Mouse (Mus musculus) A20 (cell line): ENCODE data around the gene Ttc28.

ENCODE experiments used
- DNase-seq: peaks from one replicate; pipeline ENCODE4 v3.0.0-alpha.2; 2011; ENCODE audit warnings: low read depth, low spot score

Gene Ttc28

GRCm38 (mm10) chr5:111097233-111098160, 217.9 kb downstream of the Ttc28 start:
- DNase-seq: no peak

DNA sequence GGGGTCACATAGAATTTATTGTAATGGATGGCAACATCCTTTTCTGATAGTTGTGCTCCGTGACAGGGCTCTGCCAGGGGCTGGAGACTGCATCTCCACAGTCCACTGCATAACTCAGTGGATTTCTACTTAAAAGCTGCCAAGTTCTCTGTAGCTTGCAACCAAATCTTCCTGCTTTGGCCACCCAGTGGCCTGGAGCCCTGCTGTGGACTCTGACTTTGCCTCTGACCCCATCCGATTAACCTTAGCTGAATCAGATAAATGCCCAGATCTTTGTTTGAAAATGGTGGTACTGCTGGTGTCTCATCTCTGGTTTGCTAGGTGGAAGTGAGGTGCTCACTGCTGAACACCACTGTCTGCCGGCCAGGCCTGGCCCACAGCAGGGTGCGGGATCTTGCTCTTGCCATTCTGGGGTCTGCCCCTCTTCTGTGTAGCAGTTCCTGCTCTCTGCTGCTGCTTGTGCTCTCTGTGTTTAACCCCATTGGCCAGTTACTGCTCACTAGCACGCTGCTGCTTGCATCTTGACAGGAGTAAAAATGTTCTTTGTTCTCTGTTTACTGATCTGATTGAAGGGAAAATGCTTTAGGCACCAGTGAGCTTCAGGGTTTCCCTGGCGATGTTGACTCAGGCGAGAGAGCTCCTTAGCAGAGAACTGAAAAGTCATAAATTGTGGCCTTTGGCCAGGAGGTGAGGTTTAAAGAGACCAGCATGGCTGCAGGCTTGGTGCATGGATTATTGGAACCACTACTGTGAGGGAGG, 219.1 kb downstream of the Ttc28 start:
- DNase-seq: no peak

DNA sequence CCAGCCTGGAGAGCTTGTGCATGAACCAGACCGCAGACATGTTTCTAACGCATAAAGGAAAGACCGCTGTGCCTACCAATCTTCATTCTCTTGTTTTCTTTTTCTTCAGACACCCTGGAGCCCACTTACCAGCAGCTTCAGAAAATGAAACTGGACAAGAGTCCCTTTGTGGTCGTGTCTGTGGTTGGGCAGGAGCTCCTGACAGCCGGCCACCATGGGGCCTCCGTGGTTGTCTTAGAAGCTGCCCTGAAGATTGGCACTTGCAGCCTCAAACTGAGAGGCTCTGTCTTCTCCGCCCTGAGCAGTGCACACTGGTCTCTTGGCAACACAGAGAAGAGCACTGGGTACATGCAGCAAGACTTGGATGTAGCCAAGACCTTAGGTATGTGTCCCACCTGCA, 221.0 kb downstream of the Ttc28 start:
- no peak for DNase-seq

DNA sequence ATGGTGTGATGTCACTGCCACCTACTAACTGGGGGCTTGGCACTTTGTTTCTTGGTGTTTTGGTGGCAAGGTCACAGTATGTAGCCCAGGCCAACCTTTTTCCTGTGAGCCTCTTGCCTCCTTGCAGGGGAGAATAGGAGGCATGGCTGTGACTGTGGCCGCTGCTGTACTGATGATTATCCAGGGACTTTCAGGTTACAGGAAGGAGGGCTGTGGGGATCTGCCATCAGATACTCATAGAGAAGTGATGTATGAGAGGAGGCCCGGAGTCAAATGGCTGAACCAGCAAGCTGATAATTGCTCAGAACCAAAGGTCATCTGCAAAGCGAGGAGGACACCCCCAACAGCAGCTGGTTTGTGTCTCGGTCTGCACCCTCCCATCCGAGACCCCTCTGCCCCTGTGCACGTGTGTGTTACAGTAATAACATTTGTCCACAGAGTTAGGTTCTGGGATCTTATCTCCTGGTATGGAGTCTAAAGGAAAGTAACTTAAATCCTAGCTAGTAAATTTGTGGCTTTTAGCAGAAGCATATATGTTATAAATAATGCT, 221.9 kb downstream of the Ttc28 start:
- no peak for DNase-seq

- DNase-seq: no peak
These were observed 225.2 kb downstream of the Ttc28 start for GRCm38 (mm10) chr5:111104801-111105200.

DNA sequence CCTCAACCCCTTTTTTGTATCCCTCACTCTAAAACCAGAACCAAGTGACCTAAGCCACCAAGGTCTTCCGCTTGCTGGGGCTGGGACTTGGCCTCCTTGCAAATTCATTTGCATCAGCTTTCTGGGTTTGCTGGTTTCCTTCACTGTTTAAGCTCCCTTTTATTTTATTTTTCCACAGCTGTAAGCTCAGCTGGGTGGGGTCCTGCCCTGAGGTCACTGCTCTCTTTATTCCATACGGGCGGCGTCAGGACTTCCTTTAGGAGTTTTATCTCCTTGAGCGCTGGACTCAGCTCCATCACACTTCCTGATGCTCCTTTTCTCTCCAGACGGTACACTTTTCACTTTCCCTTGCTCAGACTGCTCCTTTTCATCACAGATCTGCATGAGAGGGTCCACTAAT, 231.8 kb downstream of the Ttc28 start:
- no peak for DNase-seq

DNA sequence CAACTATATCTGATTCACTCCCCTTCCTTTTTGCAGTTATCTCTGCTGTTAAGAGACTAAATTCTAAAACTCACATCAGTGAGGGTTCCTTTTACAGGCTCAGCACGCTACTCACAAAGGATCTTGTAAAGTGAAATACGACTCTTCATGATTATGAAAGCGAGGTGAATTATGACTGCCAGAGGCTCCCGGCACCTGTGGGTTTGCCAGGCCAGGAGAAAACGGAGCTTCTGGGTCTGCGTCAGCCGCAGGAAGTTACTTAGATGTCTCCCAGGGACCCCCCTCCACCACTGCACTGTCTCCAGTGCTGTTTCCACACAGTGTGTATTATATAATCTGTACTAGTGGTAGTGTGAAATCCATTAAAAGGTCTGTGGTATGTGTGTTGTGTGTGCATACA, 233.6 kb downstream of the Ttc28 start:
- no peak for DNase-seq

DNA sequence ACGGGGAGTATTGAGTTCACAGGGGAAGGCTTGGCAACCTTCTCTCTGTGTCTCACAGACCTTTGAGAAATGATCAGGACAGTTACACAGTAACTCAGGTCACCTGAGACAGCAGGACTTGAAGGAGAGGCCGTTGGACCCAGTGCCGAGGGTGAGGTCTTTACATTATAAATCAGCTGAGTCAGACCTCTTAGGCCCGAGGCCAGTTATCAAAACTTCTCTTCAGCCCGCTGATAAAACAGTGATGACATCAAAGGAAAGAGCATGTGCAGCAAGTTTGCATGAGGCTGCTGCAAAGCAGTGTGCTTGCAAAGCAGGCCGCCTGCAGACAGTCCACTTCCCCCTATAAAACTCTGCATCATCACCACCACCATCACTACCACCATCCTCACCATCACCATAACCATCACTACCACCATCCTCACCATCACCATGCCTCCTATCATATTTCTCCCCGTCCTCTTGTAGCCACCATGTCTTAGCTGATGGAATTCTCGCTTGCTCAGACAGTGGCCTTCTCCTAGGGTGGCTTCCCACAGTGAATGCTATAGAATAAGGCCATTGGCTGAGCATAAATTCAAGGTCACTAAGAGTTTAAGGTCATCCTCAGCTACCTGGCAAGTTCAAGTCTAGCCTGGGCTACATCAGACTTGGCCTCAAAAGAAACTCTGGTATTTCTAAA, 234.2 kb downstream of the Ttc28 start:
- no peak for DNase-seq

GRCm38 (mm10) chr5:111114597-111114996, 235.0 kb downstream of the Ttc28 start:
- DNase-seq: no peak

DNA sequence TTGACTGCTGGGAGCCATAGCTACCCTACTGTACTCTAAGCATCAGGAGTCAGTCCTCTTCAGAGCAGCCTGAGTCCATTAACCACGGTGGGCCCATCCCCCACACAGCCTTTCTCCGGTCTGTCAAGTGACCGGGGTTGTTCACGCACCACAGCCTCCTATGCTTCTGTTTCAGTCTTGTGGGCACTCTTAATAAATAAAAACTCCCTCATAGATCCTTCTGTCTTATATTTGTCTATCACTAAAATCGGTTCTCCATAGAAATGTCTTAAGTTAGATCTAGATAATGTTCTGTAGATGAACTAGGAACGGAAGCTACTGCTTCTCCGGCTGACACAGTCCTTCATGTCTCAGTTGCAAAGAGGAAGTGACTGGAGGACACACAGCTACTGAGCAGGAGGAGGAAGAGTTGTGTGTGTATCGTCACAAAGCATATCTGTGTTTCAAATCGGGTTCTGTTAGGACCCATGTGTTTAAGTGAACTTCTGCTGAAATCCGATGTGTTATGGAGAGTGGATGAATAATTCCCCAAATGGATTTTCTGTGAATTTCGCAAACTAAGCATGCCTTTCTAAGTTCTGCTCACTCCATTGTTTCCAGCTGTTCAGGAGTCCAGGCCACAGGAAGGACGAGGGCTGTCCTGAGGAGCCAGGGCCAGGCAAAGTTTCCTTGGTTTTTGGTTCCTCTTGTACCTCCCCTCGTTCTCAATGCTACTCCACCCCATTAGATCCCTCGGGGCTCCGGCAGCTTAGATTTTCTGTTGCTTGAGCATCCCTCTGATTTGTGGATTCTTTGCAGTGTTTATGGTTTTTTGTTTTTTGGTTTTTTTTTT, 236.1 kb downstream of the Ttc28 start:
- peak; percentile 70 for DNase-seq

DNA sequence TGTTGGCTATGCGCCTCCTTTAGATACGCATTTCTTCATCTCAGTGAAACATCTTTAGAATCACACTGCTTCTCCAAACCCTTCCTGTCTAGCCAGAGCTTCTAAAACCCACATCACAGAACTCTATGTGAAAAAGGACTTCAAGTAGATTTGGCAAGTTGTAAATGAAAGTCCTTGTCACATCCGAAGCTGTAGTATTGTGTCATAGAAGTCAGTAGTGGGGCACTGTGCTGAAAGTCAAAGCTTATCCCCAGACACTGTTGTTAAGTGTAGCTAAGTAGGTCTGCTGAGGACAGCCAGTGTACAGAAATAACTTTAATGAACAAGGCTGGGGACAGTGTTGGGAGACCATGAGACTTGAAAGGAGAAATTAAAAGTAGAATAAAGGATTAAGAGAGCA, 240.2 kb downstream of the Ttc28 start:
- no peak for DNase-seq

GRCm38 (mm10) chr5:111120298-111120697, 240.7 kb downstream of the Ttc28 start:
- DNase-seq: no peak

- no peak for DNase-seq
These were observed 241.3 kb downstream of the Ttc28 start for GRCm38 (mm10) chr5:111120705-111121420.

GRCm38 (mm10) chr5:111122332-111123049, 242.9 kb downstream of the Ttc28 start:
- DNase-seq: no peak

DNA sequence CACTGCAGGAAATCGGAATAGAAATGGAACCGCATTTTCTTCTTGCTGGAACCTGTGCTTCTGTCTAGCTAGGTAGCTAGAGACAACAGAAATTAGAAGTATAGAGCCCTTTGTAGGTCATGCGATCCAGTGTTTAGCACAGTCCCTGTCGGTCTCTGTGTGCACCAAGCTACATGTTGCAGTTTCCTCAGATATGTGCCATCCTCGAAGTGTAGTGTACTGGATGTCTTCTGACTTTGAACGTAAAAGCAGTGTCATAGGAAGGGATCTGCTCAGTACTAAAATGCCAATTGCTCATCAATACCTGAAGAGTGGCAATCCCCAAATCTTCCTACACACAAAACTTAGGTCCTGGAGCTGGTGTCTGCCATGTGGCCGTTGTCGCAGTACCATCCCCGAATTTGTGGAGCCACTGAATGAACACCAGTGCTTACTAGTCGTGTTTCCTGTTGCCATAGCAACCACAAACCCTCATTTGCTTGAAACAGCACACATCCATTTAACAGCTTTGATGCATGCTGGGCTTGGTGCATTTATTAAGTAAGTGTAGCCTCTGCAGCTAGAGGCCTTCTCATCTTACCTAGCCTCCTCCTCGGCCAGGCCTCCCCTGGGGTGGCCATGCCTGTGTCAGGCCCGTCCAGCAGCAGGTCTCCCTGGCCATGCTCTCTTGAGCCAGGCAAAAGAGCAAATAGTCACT, 243.6 kb downstream of the Ttc28 start:
- DNase-seq: no peak

DNA sequence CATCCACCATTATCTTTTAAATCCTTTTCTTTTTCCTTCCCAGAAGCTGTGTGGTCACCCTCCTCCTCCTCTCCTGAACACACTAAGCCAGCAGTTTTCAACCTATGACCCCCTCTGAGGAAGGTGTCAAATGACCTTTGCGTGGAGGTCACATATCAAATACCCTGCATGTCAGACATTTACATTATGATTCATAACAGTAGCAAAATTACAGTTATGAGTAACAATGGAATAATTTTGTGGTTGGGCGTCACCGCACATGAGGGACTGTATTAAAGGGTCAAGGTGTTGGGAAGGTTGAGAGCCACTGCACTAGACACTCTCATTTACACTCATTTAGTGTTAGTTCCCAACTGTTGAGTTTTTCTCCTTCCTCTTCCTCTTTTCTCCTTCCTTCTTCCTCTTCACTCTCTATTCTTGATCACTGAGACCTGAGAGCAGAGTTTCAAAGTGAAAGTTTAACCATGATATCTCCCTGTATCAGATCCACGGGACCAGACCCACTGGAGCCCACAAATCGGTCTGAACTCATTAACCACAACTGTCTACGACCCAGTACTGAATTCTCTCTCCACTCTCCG, 245.1 kb downstream of the Ttc28 start:
- DNase-seq: peak; percentile 19

DNA sequence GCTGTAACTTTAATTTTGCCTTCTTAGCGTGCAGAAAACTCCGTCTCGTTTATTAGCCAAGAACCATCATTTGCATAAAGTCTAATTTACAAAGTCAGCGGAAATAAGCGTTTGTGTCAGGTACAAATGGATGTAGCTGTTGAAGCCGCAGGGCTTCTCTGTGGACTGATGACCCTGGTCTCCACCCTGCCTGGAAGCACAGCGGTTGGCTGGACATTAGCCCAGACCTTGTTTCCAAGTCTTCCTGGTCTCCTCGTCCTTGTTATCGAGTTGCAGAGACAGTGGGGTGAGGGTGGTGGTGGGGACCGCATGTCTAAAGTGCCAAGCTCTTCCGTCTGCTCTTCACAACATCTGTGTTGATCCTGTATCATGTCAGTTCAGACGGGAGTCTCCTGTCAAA, 246.1 kb downstream of the Ttc28 start:
- DNase-seq: no peak

DNA sequence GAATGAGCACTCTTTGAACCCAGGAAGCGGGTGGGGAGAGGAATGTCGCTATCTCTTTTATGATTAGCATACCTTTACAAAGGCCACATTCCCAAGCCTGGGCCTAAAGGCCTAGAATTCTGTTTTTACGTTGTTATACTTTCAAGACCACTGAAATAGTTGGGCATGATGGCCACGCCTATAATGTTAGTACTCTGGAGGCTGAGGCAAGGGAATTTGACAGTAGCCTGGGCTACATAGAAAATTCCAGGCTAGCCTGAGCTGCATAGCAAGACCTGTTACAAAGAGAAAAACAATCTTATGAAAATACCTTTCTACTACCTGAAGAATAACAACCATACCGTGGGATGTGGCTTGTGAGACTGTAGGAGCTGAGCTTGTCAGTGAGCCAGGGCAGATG, 248.2 kb downstream of the Ttc28 start:
- no peak for DNase-seq

GRCm38 (mm10) chr5:111130121-111130520, 250.5 kb downstream of the Ttc28 start:
- no peak for DNase-seq
